Mouse (Mus musculus) gastrocnemius, adult 18-20 months (tissue): Measurements from ENCODE around the gene Rgs10. TPM values are rescaled to one million over a fixed set of nuclear protein-coding genes. Genes with fewer than 3 reads are reported as not detected.

Source experiments
- DNase-seq: peaks from one replicate; pipeline ENCODE4 v3.0.0; 2021; ENCODE audit warnings: low spot score
- long read RNA-seq, 2 experiments: library from polyadenylated mRNA; stranded (forward); transcript quantifications; one replicate each; pipeline ENCODE4 v2.0.0; 2021
- total RNA-seq, 2 experiments: library from RNA; stranded (reverse); gene quantifications; 2 replicates each; pipeline ENCODE4 v1.2.3; 2021

Gene Rgs10
- 1 to 10 TPM; 2.0 to 3.4 TPM for total RNA-seq
- long read RNA-seq, experiment 1, partial matches to known transcripts, result 0 of 1 reads
- long read RNA-seq, experiment 1, other reads (novel, unspliced or antisense), result 1 of 1 reads
- long read RNA-seq, experiment 2, partial matches to known transcripts, result 0 of 1 reads
- long read RNA-seq, experiment 2, other reads (novel, unspliced or antisense), result 1 of 1 reads

- DNase-seq, result peak; percentile 46
Measured at GRCm38 (mm10) chr7:128417930-128418779, at the start of gene Rgs10. Gene Rgs10 (minus strand): TSS chr7:128418758.

- no peak for DNase-seq
Measured at GRCm38 (mm10) chr7:128462406-128462805, 43.8 kb upstream of the Rgs10 start.

DNA sequence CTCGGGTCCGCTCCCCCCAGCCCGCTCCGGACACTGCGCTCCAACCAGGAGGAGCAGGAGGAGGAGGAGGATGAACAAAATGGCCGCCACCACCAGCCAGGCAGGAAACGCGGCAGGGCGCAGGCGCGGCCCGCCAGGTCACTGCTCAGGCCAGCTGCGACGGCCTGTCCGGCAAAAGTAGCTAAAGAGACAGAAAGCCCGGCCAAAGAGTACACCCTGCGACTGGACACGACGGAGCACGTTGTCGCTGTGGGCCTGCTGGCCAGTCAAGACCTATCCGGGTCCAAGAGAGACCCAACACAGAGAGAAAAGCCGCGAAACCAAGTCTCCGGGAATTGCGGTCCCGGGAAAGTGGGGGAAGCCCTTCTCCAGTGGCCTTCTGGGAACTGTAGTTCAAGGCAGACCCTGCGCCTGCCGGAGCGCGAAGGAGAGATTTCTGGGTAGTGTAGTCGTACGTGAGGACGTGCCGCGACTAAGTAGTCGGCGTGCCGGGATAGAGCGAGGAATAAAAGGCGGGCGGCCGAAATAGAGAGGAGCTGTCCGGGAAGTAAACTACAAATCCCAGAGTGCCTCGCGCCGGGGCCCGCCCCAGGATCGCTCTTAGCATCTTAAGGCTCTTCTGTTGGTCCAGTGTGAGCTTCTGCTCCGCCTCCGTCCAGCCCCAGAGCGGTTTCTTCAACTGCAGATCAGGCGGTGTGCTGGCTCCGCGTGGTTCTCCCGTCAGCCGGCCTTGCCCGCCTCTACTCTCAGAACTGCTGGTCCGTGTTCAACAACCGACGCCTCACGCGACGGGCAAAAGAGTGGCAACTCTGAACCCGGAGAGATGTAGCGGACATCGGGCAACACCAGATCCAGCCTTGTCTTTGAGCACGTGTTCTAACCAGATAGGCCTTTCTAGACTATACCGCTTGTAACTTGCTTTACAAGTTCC, 43.0 kb upstream of the Rgs10 start, which contains the start of gene Tial1:
Tial1 (minus strand) TSS at position 433 of the 931 bp plus-strand sequence.
- DNase-seq, result peak; percentile 99

DNA sequence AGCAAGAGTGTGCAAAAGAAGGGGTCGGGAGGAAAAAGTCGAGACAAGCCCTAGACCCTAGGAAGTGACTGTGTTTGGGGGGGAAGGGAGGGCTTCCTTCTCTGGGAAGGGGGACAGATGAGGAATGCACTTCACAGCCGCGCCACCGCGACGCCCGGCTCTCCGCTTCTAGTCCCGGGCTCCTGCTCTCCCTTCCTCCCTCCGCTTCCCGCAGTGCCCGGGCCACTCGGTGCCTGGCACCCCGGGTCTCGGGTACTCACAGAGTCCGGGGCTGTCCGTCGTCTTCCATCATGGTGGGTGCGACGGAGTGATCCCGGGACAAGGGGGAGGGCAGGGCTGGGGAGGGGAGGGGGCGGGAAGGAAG, 42.3 kb upstream of the Rgs10 start:
- no peak for DNase-seq

DNA sequence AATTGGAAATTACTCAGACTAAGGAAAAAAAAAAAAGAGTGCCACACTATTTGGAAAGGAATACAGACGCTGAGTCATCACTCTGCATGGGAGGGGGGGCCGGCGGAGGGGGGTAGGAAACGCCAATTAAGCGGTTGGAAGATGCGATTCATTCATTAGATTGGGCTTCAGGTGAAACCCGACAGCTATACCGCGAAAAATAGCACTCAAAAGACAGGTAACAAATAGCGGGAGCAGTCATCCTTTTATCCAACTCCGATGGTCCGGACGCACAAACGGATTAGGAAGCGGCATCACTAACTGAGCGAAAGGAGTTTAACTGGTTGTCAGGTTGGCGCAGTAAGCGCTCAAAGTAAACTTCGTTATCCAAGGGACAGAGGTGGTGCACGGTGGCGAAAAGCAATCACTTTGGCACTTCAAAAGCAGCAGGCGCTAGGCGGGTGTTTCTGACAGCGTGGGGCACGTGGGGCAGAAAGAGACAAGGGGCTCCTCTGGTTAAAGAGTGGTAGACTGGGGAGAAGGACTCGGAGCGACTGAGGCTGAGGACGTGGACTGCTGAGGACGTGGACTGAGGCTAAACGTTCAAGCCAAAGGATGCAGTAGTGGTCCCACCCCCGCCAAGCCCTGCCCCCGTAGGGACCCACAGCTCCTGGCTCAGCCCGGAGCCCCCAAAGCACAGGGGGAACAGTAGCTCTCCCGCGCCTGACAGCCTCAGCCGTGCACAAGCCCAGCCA, 41.7 kb upstream of the Rgs10 start:
- peak; percentile 14 for DNase-seq

DNA sequence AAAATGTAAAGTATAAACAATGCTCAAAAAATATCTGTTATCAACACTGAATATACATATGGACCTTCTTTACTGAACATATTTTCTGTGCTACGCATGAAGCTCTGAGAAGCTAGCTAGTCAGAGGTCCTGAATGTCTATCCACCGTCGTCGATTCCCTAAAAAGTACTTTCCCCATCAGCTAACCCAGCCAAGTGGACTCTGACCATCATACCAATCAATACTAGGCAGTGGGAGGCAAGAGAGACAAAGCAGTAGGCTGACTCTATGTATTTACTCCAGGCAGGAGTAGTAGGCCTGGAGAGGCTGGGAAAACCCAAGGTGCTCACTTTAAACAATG, 41.2 kb upstream of the Rgs10 start:
- no peak for DNase-seq

DNA sequence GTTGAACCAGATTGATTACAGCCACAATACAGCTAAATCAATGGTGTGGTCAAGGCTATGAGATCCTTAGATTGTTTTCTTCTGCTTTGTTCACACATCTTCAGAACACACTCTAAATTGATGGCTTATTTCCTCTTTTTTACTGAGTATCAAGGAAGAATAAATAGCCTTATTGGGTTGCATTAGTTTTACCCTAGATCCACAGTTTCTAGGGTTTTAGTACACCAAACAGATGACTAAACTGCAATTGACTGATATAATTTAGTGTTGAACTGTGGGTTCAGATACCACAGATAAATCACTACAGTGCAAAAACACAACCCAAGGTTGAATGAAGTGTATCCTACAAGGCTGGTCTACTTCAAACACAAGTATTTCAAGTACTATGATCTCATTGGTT, 39.5 kb upstream of the Rgs10 start:
- no peak for DNase-seq

DNA sequence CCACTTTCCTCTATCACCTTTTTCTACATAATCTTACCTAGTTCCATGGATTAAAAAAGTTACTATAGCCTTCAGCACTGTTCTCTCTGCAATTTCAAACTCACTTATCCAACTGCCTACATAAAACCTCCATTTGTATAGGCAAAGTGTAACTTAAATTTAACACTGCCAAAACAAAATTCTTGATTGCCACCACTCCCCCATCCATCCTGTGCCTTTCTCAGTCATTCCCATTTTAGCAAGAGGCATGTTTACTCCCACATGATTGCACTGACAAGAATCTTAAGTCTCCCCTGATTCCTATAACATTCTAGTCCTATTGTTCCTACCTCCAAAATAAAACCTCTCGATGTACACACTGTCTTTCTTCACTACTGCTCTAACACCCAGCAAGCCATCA, 34.2 kb upstream of the Rgs10 start:
- no peak for DNase-seq

DNA sequence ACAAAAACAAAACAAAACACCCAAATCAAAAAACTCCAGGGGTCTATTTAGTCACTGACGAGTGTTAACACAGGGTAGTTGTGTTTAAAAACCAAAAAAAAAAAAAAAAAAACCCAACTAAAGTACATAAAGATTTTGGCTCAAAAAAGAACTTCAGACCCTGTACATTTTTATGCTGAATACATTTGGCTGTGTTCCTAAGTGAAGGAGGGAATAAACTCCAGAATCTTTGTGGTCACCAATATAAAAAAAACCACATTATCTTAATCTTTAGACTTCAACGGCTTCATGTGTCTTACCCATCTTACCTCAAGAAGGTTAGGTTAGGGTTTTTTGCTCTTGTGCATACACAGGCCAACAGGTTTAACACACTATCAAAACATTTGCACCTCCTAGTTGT, 22.0 kb upstream of the Rgs10 start:
- no peak for DNase-seq

DNA sequence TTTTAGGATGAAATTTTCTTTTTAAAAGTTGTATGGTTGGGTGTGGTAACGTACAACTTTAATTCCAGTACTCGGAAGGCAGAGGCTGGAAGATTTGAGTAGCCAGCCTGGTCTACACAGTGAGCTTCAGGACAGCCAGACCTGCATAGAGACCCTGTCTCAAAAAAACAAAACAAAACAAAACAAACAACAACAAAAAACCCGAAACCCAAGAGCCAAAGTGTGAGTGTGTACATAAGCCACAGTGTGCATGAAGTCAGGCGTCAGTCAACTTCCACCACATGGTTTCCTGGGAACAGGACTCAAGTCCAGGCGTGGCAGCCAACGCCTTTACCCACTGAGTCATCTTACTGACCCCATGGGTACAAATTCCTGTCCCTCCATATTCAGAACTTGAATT, 20.7 kb upstream of the Rgs10 start:
- DNase-seq, result no peak

DNA sequence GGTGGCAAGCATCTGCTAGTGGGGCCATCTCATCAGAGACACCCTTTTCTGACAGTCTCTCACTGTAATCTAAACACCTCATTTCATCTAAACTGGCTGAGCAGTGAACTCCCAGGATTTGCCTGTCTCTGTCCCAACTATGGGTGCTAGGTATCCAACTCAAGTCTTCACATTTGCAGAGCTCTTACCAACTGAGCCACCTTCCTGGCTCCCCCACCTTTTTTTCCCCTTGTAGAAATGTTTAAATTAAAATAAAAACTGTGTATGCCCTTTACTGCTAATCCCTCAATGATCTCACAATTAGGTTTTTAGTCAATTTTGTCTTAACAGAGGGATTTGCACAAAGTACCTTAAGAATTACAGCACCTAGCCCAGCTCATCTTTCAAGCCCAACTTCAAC, 19.6 kb upstream of the Rgs10 start:
- no peak for DNase-seq

DNA sequence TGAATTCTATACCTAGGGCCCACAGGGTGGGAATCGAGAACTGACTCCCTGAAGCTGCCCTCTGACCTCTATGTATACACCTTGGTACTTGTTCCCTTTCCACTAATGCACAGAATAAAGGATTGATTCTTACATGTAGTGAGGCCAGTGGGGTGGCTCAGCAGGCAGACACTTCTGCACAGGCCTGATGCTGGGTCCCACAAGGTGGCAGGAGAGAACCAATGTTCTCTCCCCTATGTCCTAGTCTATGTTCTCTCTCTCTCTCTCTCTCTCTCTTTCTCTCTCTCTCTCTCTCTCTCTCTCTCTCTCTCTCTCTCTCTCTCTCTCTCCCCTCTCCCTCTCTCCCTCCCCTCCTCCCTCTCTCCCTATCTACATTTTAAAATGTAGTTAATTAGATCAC, 14.7 kb upstream of the Rgs10 start:
- no peak for DNase-seq

- DNase-seq, result no peak
Measured at GRCm38 (mm10) chr7:128432574-128432973, 14.0 kb upstream of the Rgs10 start.

DNA sequence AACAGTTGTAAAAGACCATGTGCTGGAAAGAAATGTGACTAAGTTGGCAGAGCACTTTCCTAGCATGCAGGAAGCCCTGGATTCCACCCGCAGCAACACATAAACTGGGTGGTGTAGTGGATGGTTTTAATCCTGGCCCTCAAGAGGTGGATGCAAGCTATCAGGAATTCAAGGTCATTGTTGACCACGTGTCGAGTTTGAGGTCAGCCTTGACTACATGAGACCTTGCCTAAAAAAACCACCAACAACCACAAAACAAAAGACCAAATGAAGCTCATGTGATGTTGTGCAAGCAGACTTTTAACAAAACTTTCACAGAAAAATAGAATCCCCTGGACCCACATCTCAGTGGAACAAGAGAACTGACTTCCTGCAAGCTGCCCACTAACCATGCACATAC, 3.9 kb upstream of the Rgs10 start:
- DNase-seq, result no peak

DNA sequence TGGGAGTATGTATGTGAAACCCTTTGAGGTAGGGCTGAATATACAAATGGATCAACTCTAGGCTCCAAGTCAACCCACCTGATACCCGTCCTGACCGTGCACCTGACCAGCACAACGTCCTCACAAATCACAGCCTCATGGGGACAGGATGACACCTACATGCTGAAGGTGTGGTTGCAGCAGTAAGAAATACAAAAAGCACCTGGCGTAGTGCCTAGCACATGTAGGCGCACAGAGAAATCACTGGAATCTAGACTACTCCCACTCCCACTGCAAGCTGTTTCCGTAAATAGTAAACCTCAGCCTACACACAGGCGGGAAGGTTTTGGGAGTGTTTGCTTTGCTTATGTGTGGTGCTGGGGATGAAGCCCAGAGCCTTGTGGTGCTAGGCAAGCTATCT, 3.1 kb upstream of the Rgs10 start:
- no peak for DNase-seq

DNA sequence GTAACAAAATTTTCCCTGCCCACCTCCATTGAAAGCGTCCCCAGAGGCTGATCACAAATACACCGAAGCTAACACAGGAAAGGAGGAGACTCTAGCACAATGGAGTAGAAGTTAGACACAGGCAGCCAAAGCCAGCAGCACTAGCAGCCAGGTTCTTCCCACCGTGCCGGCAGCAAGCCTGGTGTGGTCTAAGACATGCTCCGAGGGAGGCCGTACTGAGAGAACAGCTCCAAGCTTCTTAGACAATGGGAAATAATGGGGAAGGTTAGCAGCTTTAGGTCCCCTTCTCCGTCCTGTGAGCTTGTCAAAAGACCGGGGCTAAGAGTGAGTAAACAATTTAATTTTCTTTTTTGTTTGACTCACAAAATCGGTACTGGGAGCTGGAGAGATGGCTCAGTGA, 1.1 kb upstream of the Rgs10 start:
- DNase-seq, result no peak

DNA sequence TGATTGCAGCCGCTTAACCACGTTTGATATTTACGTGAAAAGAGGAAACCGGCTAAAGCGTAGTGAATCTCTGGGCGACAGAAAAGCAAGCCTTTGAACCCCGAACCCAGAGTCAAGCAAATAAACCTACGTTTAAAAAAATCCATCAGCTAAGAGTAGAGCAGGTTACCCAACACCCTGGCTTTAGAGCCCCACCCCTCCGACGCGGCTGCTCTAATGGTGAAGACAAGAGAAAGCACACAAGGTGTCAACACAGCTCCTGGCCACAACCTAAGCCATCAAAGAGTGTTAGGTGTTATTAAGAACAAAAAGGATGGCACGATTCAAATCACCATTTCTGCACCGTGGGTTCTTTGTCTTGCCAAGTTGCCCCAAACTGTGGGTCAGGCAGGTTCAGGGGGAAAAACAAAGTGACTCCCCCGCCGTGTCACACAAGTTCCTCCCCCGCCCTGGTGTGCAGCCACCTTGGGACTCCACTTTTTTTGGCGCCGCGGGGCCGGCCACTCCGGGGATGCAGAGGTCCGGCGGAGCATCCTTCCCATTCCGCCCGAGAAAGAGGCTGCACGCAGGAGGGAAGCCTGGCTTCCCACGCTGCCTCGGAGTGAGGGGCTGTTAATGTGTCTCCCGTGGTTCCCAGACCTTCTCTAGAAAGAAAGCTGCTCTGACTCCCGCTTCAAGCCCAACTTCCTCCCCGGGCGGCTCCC, 1.2 kb downstream of the Rgs10 start:
- DNase-seq, result no peak

DNA sequence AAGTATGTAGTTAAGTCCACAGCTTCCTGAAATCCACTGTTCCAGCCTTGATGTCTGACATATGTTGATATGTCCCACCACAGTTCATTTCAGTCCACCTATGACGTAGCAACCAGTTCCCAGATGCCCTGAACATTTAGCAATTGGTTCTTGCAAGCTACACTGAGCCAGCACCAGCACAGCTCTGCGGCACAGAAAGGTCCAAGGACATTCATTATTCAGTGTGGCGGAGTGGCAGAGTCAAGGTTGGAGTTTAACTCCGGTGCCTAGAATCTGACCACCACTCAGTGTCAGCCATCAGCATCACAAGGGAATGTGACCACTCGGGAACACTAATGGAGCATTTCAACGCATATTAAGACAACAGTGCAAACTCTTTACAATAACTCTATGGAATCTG, 1.9 kb downstream of the Rgs10 start:
- no peak for DNase-seq

DNA sequence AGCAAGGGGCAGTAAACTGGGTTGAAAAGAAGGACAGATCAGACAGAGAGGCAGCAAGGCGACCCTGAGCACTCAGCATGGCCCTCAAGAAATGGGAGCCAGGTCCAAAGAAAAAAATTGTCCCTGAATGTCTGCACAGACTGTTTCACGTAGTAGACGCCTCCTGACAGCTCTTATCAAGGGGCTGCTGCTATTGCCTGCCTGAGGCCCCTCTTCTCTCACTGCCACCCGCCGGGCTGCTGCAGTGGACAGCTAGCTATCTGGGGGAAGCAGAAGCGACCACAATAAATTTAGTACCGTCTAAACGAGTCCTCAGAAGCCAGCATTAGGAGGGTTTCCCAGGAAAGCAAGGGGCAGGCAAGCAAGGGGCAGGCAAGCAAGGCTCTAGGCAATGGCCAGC, 4.1 kb downstream of the Rgs10 start:
- DNase-seq, result no peak

DNA sequence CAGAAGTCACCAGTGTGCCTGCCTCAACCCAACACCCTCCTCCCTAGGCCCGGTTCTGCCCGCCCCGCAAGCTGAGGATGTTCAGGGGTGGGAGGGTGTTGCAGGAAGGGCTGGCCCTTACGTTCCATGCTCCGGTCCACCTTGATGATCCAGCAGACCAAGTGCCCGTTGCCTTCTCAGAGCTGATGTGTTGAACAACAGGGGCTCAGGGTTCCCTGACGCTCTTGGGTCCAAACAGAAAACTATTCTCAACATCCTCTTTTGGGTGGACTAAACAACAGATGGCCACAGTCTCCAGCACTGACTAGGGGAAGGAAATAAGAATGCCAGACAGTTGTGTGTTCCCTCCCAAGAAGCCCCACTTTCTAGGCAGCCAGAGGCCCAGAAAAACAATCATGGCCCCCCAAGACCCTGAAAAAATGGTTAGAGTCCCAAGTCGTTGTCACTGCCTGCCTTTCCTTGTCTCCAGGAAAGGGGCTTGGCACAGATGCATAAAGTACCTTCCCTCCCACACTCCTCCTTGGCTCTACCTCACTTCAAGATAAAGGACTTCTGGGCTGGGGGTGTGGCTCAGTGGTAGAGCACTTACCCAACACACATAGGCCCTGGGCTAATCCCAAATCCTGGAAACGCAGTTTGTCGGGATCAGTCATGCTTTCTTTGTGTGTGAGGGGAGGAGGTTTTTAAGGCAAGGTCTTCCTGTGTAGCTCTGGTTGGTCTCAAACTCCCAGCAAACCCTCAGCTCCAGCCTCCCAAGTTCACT, 6.3 kb downstream of the Rgs10 start:
- DNase-seq, result no peak
